Mouse (Mus musculus) urinary bladder, adult 2 months (tissue): ENCODE data around the gene Haus8. TPM values are rescaled to one million over a fixed set of nuclear protein-coding genes. Genes with fewer than 3 reads are reported as not detected.
"Not testable (repeated sequence)": the region's sequence is repeated elsewhere in the genome, so short reads cannot be mapped to it uniquely, and the experiment has no call there.

Experiments used
- DNase-seq: peaks from one replicate; pipeline ENCODE4 v3.0.0; 2022; ENCODE audit warnings: low spot score
- polyA plus RNA-seq: library from polyadenylated mRNA; depleted of rRNA; stranded (reverse); fragments of >200 nt; gene quantifications from 2 replicates; pipeline ENCODE4 v1.2.3, GENCODE M21; 2012; rRNA removed

The Haus8 gene
- polyA plus RNA-seq = 7.6 and 8.4 TPM in 2 replicates

- DNase-seq = peak; percentile 95
Observed at GRCm38 (mm10) chr8:71272286-71273150, at the start of gene Haus8, which contains the start of gene Myo9b. TSS of gene Haus8 (minus strand) at chr8:71272934. TSS of gene Myo9b (plus strand) at chr8:71272714.

- not testable (repeated sequence) for DNase-seq
Observed at GRCm38 (mm10) chr8:71319760-71320159, 47.0 kb upstream of the Haus8 start.

- not testable (repeated sequence) for DNase-seq
Observed at GRCm38 (mm10) chr8:71318610-71319009, 45.9 kb upstream of the Haus8 start.

- no peak for DNase-seq
Observed at GRCm38 (mm10) chr8:71316486-71317031, 43.8 kb upstream of the Haus8 start.

- DNase-seq = no peak
Observed at GRCm38 (mm10) chr8:71315972-71316371, 43.2 kb upstream of the Haus8 start.

- no peak for DNase-seq
Observed at GRCm38 (mm10) chr8:71313951-71314350, 41.2 kb upstream of the Haus8 start.

GRCm38 (mm10) chr8:71312700-71313099 is 40.0 kb upstream of the Haus8 start:
- DNase-seq = no peak

GRCm38 (mm10) chr8:71310446-71310845 is 37.7 kb upstream of the Haus8 start:
- no peak for DNase-seq

GRCm38 (mm10) chr8:71307913-71308312 is 35.2 kb upstream of the Haus8 start:
- DNase-seq = no peak

GRCm38 (mm10) chr8:71307371-71307770 is 34.6 kb upstream of the Haus8 start:
- no peak for DNase-seq

GRCm38 (mm10) chr8:71305988-71306387 is 33.3 kb upstream of the Haus8 start:
- no peak for DNase-seq

GRCm38 (mm10) chr8:71303632-71304031 is 30.9 kb upstream of the Haus8 start:
- no peak for DNase-seq

GRCm38 (mm10) chr8:71302788-71303187 is 30.1 kb upstream of the Haus8 start:
- no peak for DNase-seq

- DNase-seq = no peak
Observed at GRCm38 (mm10) chr8:71299716-71300115, 27.0 kb upstream of the Haus8 start.

- no peak for DNase-seq
Observed at GRCm38 (mm10) chr8:71297439-71297838, 24.7 kb upstream of the Haus8 start.

GRCm38 (mm10) chr8:71296784-71297183 is 24.1 kb upstream of the Haus8 start:
- DNase-seq = no peak

GRCm38 (mm10) chr8:71296188-71296621 is 23.5 kb upstream of the Haus8 start:
- no peak for DNase-seq

- DNase-seq = not testable (repeated sequence)
Observed at GRCm38 (mm10) chr8:71293930-71294329, 21.2 kb upstream of the Haus8 start.

GRCm38 (mm10) chr8:71291351-71291750 is 18.6 kb upstream of the Haus8 start:
- DNase-seq = no peak

GRCm38 (mm10) chr8:71290911-71291310 is 18.2 kb upstream of the Haus8 start:
- no peak for DNase-seq

- no peak for DNase-seq
Observed at GRCm38 (mm10) chr8:71290211-71290610, 17.5 kb upstream of the Haus8 start.

GRCm38 (mm10) chr8:71289098-71289497 is 16.4 kb upstream of the Haus8 start:
- DNase-seq = no peak

- no peak for DNase-seq
Observed at GRCm38 (mm10) chr8:71288441-71288949, 15.8 kb upstream of the Haus8 start.
